Mouse (Mus musculus) brain, embryonic 14.5 days (tissue): ENCODE measurements around the gene Rassf3.

ENCODE experiments used
- CTCF ChIP-seq: fragments of 200-500 bp; IDR thresholded peaks from 2 replicates; pipeline ENCODE4 v1.5.1; 2012; ENCODE audit warnings: inconsistent platforms, mild to moderate bottlenecking, moderate library complexity, borderline replicate concordance; ENCODE audit not compliant: insufficient read depth, insufficient read length; ENCODE audit errors: extremely low read depth
- POLR2A ChIP-seq: fragments of 200-500 bp; IDR thresholded peaks from 2 replicates; pipeline ENCODE4 v1.6.1; 2012; ENCODE audit warnings: mild to moderate bottlenecking, inconsistent platforms, borderline replicate concordance; ENCODE audit not compliant: poor library complexity, insufficient read depth, insufficient read length, severe bottlenecking; ENCODE audit errors: extremely low read depth

- TF ChIP-seq CTCF (no peak), POLR2A (no peak)
Observed at GRCm38 (mm10) chr10:121486350-121486749, 10.2 kb upstream of the Rassf3 start.
